Mouse (Mus musculus): ENCODE data around the gene Dnmt1. TPM values are rescaled to one million over a fixed set of nuclear protein-coding genes. Genes with fewer than 3 reads are reported as not detected.
A peak's percentile ranks its signal among the peaks of the same experiment; 100 is the strongest.

Dnmt1 gene
- polyA plus RNA-seq, 1 experiment from 2014 or later: 102 TPM

DNA sequence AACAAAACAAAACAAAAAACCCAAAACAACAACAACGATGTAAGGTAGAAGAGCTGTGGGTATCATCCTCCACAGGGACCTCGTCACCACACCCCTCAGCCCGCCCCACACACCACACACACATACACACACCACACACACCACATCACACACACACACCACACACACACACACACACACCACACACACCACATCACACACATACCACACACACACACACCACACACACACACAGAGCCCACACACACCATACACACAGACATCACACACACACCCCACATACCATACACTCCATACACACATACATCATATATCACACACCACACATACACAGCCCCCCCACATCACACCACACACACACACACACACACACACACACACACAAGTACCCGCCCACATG, 31.9 kb upstream of the Dnmt1 start:
- Histone ChIP-seq H3K36me3 (no peaks in the 10 kb centered on the region), H3K4me2 (no peak overlapping the region), H3K4me1 (peaks cover 26% of the 10 kb centered on the region), H3K9ac (no peak overlapping the region), H3K27me3 (no peaks in the 10 kb centered on the region), H3K27ac (no peak overlapping the region), H3K9me3 (no peaks in the 10 kb centered on the region), H3K4me3 (no peak overlapping the region)
- no peak for ATAC-seq (ENCODE audit: insufficient number of reproducible peaks, insufficient read depth, low FRiP score, low TSS enrichment, low read depth)
- WGBS: 98% methylated on average over 4 of the region's 4 CpGs

DNA sequence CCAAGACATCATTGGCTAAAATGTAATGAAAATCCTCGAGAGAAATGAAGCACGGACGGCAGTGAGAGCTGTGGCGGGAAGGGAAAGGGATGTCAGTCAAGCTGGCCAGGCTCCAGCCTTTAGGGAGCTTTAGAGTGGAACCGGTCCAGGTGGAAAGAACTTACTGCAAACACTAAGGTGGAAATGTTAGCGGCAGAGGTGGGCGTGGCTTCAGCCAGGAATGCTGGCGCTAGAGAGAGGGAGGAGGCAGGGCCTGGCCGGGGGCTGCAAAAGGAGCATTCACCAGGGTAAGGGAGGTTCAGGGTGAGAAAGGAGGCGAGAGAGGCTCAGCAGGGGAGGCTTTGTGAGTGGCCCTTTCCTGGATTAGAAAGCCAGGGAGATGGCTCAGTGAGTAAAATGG, 31.2 kb upstream of the Dnmt1 start:
- ATAC-seq (ENCODE audit: insufficient number of reproducible peaks, insufficient read depth, low FRiP score, low TSS enrichment, low read depth): no peak
- H3K9me3 ChIP-seq: no peaks in the 10 kb centered on the region
- H3K36me3 ChIP-seq: no peaks in the 10 kb centered on the region
- peak overlapping the region; percentile 37; the same call in 1 of the 2 replicates for H3K9ac ChIP-seq
- peak overlapping the region; percentile 50 for H3K4me2 ChIP-seq
- no peak overlapping the region; the same call in 1 of the 2 replicates for H3K4me3 ChIP-seq
- H3K27me3 ChIP-seq: no peaks in the 10 kb centered on the region
- peak overlapping the region; percentile 68 for H3K27ac ChIP-seq
- 2% methylated on average over 10 of the region's 10 CpGs for WGBS
- H3K4me1 ChIP-seq: peaks cover 30% of the 10 kb centered on the region

DNA sequence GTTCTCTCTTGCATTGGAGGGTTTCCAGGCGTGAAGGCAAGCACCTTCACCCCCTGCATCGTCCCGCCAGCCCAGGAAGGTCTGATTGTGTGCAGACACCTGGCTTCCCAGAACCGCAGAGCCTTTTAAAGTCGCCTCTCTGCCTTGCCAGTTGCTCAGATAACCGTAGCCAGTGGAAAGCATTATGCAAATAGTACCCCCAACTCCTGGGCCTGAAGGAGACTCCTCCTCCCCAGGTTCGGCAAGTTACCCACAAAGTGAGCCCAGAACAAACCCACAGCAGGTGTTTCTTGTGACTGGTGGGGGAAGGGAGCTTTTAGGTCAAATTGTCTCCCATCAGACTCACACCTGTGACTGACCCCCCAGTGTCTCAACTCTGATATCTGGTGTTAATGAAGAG, 28.3 kb upstream of the Dnmt1 start:
- WGBS: 20% methylated on average over 7 of the region's 7 CpGs

DNA sequence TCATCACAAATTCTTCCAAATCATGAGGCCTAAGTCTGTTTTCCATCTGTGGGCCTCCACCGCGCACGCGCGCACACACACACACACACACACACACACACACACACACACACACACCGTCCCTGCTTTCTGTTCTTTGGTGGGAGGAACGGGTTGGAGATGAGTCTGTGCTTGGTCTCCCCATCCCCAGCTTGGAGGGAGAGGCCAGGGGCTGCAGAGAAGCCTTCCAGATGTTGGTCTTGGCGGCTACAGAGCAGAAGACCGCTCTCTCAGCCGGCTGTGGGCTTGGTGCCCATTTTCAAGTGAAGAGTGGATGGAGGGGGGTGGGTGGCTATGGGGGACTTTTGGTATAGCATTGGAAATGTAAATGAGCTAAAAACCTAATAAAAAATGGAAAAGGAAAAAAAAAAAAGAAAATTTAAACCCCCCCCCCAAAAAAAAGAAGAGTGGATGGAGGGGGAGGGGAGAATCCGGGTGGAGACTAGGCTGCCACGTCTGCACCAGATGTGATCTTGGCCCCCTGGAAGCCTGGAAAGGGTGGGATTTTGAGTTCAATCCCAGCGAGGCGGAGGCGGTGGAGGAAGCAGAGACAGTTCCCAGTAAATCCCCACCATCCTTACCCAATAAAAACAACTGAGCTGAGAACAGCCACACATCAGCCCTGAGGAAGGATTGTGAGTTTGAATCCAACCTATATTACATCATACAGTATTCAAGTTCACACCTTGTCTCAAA, 27.4 kb upstream of the Dnmt1 start:
- Histone ChIP-seq H3K9me3 (no peaks in the 10 kb centered on the region), H3K4me1 (peaks cover 46% of the 10 kb centered on the region), H3K36me3 (no peaks in the 10 kb centered on the region), H3K4me3 (no peak overlapping the region), H3K27ac (peak overlapping the region; percentile 85), H3K4me2 (0 out of 2 replicates have a peak overlapping the region, but pooled peaks have one; percentile 11), H3K9ac (0 out of 2 replicates have a peak overlapping the region, but pooled peaks have one; percentile 21), H3K27me3 (no peaks in the 10 kb centered on the region)
- WGBS: 38% methylated on average over 15 of the region's 15 CpGs
- peak; percentile 67; the same call in 1 of the 2 replicates for ATAC-seq (ENCODE audit: insufficient number of reproducible peaks, insufficient read depth, low FRiP score, low TSS enrichment, low read depth)

More for the DNA sequence above, 28.3 kb upstream of the Dnmt1 start:
- Histone ChIP-seq H3K36me3 (no peaks in the 10 kb centered on the region), H3K27me3 (no peaks in the 10 kb centered on the region), H3K4me1 (peaks cover 37% of the 10 kb centered on the region), H3K27ac (peak overlapping the region; percentile 85), H3K4me2 (no peak overlapping the region), H3K9me3 (no peaks in the 10 kb centered on the region), H3K9ac (no peak overlapping the region), H3K4me3 (no peak overlapping the region)
- no peak for ATAC-seq (ENCODE audit: insufficient number of reproducible peaks, insufficient read depth, low FRiP score, low TSS enrichment, low read depth)

- WGBS: 25% methylated on average over 5 of the region's 5 CpGs
- Histone ChIP-seq H3K4me3 (no peak overlapping the region), H3K27me3 (no peaks in the 10 kb centered on the region), H3K4me1 (peaks cover 41% of the 10 kb centered on the region), H3K9me3 (no peaks in the 10 kb centered on the region), H3K36me3 (no peaks in the 10 kb centered on the region), H3K9ac (no peak overlapping the region), H3K4me2 (no peak overlapping the region), H3K27ac (peak overlapping the region; percentile 22)
- no peak for ATAC-seq (ENCODE audit: insufficient number of reproducible peaks, insufficient read depth, low FRiP score, low TSS enrichment, low read depth)
Observed at GRCm38 (mm10) chr9:20983169-20983568, 23.5 kb upstream of the Dnmt1 start.

DNA sequence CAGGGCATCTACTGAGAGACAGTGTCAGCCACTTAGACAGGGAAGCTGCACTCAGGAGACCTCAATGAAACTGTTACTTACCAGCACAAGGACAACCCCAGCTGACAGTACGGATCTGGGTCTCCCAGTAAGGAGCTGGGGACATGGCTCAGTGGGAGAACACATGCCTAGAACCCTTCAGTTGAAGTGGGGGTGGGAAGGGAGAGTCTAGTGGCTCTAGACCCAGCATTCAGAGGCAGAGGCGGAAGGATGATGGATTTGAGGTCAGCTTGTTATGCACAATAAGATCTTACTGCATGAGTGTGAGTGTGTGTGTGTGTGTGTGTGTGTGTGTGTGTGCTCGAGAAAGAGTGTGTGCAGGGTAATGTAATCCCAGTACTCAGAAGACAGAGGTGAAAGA, 22.5 kb upstream of the Dnmt1 start:
- 68% methylated on average over 3 of the region's 3 CpGs for WGBS
- H3K4me3 ChIP-seq: no peak overlapping the region
- H3K27ac ChIP-seq: no peak overlapping the region
- ATAC-seq (ENCODE audit: insufficient number of reproducible peaks, insufficient read depth, low FRiP score, low TSS enrichment, low read depth): no peak
- no peak overlapping the region for H3K4me2 ChIP-seq
- H3K9ac ChIP-seq: no peak overlapping the region
- H3K27me3 ChIP-seq: no peaks in the 10 kb centered on the region
- H3K4me1 ChIP-seq: peaks cover 38% of the 10 kb centered on the region
- no peaks in the 10 kb centered on the region for H3K9me3 ChIP-seq
- H3K36me3 ChIP-seq: no peaks in the 10 kb centered on the region

DNA sequence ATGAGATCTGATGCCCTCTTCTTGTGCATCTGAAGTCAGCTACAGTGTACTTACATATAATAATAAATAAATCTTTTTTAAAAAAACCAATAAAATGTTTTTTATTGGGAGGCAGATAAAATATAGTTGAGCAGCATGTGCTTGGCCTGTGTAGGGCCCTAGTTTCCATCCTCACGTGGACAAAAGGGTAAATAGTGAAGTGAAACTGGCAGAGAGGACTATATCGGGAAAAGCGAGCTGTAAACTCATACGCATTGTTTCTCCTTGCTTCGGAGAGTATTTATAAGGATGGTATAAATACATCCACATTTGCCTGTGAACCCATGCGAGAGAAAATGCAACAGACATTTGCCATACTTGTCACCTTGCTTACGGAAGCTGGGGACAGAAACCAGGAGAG, 20.1 kb upstream of the Dnmt1 start:
- 88% methylated on average over 7 of the region's 7 CpGs for WGBS
- Histone ChIP-seq H3K36me3 (no peaks in the 10 kb centered on the region), H3K4me1 (peaks cover 40% of the 10 kb centered on the region), H3K4me2 (no peak overlapping the region), H3K27me3 (no peaks in the 10 kb centered on the region), H3K27ac (no peak overlapping the region), H3K9me3 (no peaks in the 10 kb centered on the region), H3K9ac (no peak overlapping the region), H3K4me3 (no peak overlapping the region)
- no peak for ATAC-seq (ENCODE audit: insufficient number of reproducible peaks, insufficient read depth, low FRiP score, low TSS enrichment, low read depth)

- WGBS: 56% methylated on average over 5 of the region's 5 CpGs
- no peak for ATAC-seq (ENCODE audit: insufficient number of reproducible peaks, insufficient read depth, low FRiP score, low TSS enrichment, low read depth)
- no peak overlapping the region for H3K4me2 ChIP-seq
- no peaks in the 10 kb centered on the region for H3K36me3 ChIP-seq
- no peaks in the 10 kb centered on the region for H3K9me3 ChIP-seq
- H3K4me1 ChIP-seq: peaks cover 46% of the 10 kb centered on the region
- no peaks in the 10 kb centered on the region for H3K27me3 ChIP-seq
- no peak overlapping the region for H3K9ac ChIP-seq
- H3K4me3 ChIP-seq: no peak overlapping the region
- peak overlapping the region; percentile 62; the same call in 1 of the 2 replicates for H3K27ac ChIP-seq
Observed at GRCm38 (mm10) chr9:20979181-20979580, 19.5 kb upstream of the Dnmt1 start.

DNA sequence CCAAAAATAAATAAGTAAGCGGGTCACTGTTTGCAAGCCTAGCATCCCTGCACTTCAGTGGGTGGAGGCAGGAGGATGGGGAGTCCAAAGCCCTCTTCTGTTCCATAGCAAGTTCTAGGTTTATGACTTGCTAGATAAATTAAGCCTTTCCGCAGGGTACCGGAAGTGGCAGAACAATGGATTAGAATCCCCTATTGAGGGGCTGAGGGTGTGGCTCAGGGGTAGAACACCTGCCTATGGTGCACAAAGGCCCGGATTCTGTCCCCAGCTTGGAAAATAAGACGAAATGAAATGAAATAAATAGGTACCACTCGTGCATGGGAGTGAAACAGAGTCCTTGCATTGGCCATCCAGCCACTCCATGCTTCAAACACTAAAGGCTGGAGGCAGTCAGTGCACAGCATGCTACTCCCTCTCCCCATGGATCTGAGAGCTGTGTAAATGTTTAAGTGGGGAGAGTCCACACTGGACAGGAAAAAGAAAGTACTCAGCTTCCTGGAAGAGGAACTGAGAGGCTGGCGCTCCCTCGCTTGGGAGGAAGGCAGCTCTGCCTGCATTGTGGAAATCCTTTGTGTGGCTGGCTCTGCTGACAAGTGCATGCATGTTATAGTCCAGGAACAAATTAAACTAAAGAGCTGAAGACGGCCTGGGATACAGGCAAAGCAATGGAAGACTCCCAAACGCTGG, 18.9 kb upstream of the Dnmt1 start:
- H3K9me3 ChIP-seq: no peaks in the 10 kb centered on the region
- H3K9ac ChIP-seq: peak overlapping the region; percentile 54
- peaks cover 50% of the 10 kb centered on the region for H3K4me1 ChIP-seq
- no peaks in the 10 kb centered on the region for H3K27me3 ChIP-seq
- no peak for ATAC-seq (ENCODE audit: insufficient number of reproducible peaks, insufficient read depth, low FRiP score, low TSS enrichment, low read depth)
- H3K4me2 ChIP-seq: no peak overlapping the region
- no peak overlapping the region for H3K4me3 ChIP-seq
- H3K36me3 ChIP-seq: no peaks in the 10 kb centered on the region
- WGBS: 60% methylated on average over 10 of the region's 10 CpGs
- H3K27ac ChIP-seq: peak overlapping the region; percentile 62

GRCm38 (mm10) chr9:20976961-20977689, 17.4 kb upstream of the Dnmt1 start:
- Histone ChIP-seq H3K27ac (peak overlapping the region; percentile 99), H3K36me3 (no peaks in the 10 kb centered on the region), H3K4me2 (peak overlapping the region; percentile 90), H3K4me1 (peaks cover 50% of the 10 kb centered on the region), H3K9me3 (no peaks in the 10 kb centered on the region), H3K27me3 (no peaks in the 10 kb centered on the region), H3K9ac (peak overlapping the region; percentile 98; the same call in 1 of the 2 replicates), H3K4me3 (peak overlapping the region; percentile 90)
- WGBS: 3% methylated on average over 4 of the region's 4 CpGs
- no peak for ATAC-seq (ENCODE audit: insufficient number of reproducible peaks, insufficient read depth, low FRiP score, low TSS enrichment, low read depth)

DNA sequence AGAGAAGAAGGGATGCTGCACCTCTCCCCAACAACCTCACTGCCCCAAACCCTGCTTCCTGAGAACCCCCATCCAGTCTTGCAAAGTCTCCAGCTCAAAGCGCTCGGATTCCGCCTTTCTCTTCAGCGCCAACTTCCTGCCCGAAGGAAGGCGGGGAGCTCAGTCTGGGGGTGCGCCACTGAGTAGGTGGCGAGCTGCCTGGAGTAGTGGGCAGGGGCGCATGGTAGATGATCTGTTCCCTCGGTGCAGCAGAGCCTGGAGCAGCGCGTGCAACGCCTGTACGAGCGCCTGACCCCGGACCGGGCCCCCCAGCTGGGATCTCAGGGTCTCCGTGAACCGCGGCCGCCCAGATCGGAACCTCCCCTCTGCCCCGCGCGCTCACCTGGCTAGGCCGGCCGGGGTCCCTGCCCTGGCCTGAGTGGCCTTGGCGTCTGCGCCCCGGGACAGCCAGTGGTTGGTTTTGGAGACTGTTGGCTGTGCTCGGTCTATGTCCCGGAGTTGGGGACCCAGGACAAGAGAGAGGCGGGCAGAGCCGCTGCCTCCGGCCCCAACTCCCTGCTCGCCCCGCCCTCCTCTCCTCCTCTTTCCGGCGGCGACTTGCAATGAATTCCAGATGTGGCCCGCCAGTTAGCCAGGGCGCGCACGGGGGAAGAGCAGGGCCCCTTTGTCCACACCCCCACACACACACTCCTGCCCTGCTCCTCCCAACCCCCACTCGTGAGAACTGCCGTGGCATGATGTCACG, 16.7 kb upstream of the Dnmt1 start, which contains the start of gene S1pr2:
TSS of gene S1pr2 (minus strand) at position 566 of the 745 bp plus-strand sequence.
- H3K27me3 ChIP-seq: no peaks in the 10 kb centered on the region
- H3K9ac ChIP-seq: peak within 1 kb of the TSS; percentile 98
- H3K36me3 ChIP-seq: no peaks in the 10 kb centered on the region
- H3K4me3 ChIP-seq: peak within 1 kb of the TSS; percentile 90
- no peaks in the 10 kb centered on the region for H3K9me3 ChIP-seq
- peak within 1 kb of the TSS; percentile 90 for H3K4me2 ChIP-seq
- peak; percentile 83 for ATAC-seq (ENCODE audit: insufficient number of reproducible peaks, insufficient read depth, low FRiP score, low TSS enrichment, low read depth)
- H3K27ac ChIP-seq: peak within 1 kb of the TSS; percentile 99
- H3K4me1 ChIP-seq: peaks cover 53% of the 10 kb centered on the region
- WGBS: under 1% methylated on average over 47 of the region's 47 CpGs

Data from embryonic facial prominence, embryonic 13.5 days (tissue).